Mouse (Mus musculus) limb, embryonic 11.5 days (tissue): ENCODE results near the gene Pax3. TPM values are rescaled to one million over a fixed set of nuclear protein-coding genes. Genes with fewer than 3 reads are reported as not detected.

Source experiments
- ATAC-seq: fragments of 200-750 bp; cut with Nextera tagmentation; 2 replicates; pipeline ENCODE4 v1.8.0; 2017; ENCODE audit warnings: low read depth; ENCODE audit not compliant: insufficient number of reproducible peaks, low FRiP score, low TSS enrichment
- DNase-seq: peaks from one replicate; pipeline ENCODE4 v3.0.0-alpha.2; 2015; ENCODE audit warnings: low spot score
- H3K27ac ChIP-seq: fragments of 300-500 bp; sonication (generic); replicated peaks from 2 replicates; pipeline ENCODE4 v1.5.1; 2014; ENCODE audit warnings: low read depth, mild to moderate bottlenecking, low read length
- H3K27me3 ChIP-seq: fragments of 300-500 bp; sonication (generic); 2 replicates; pipeline ENCODE4 v1.6.1; 2014; ENCODE audit warnings: mild to moderate bottlenecking, low read length, mixed read lengths; ENCODE audit not compliant: control insufficient read depth, insufficient read depth
- H3K36me3 ChIP-seq: fragments of 300-500 bp; sonication (generic); 2 replicates; pipeline ENCODE4 v1.6.1; 2014; ENCODE audit warnings: mild to moderate bottlenecking, low read length, moderate library complexity, mixed read lengths; ENCODE audit not compliant: control insufficient read depth, insufficient read depth
- H3K4me1 ChIP-seq: fragments of 300-500 bp; sonication (generic); 2 replicates; pipeline ENCODE4 v1.6.1; 2014; ENCODE audit warnings: low read length, mixed read lengths; ENCODE audit not compliant: control insufficient read depth, insufficient read depth
- H3K4me2 ChIP-seq: fragments of 300-500 bp; sonication (generic); 2 replicates; pipeline ENCODE4 v1.6.1; 2014; ENCODE audit warnings: low read depth, mild to moderate bottlenecking, moderate library complexity; ENCODE audit not compliant: severe bottlenecking
- H3K4me3 ChIP-seq: fragments of 300-500 bp; sonication (generic); 2 replicates; pipeline ENCODE4 v1.5.1; 2014; ENCODE audit warnings: low read depth, low read length
- H3K9ac ChIP-seq: fragments of 300-500 bp; sonication (generic); 2 replicates; pipeline ENCODE4 v1.6.1; 2014; ENCODE audit warnings: mild to moderate bottlenecking, low read length
- H3K9me3 ChIP-seq: fragments of 300-500 bp; sonication (generic); 2 replicates; pipeline ENCODE4 v1.6.1; 2016; ENCODE audit warnings: low read length; ENCODE audit not compliant: control insufficient read depth
- WGBS: fragments of 180-500 bp; shearing (Covaris S2); extraction: QIAGEN DNeasy Blood & Tissue Kit; methylation state at CpG from one replicate; pipeline ENCODE4 v1.1.7; 2014; 5-methylcytosine and 5-hydroxymethylcytosine counted together
- polyA plus RNA-seq: library from polyadenylated mRNA; unstranded; fragments of >200 nt; fragmentation: Nextera tagmentation; extraction: Ambion mirVana; gene quantifications from 2 replicates; pipeline ENCODE4 v1.2.1, GENCODE M21; 2014

The Pax3 gene
- polyA plus RNA-seq, 1 experiment from 2014 or later, result 5.6 TPM

DNA sequence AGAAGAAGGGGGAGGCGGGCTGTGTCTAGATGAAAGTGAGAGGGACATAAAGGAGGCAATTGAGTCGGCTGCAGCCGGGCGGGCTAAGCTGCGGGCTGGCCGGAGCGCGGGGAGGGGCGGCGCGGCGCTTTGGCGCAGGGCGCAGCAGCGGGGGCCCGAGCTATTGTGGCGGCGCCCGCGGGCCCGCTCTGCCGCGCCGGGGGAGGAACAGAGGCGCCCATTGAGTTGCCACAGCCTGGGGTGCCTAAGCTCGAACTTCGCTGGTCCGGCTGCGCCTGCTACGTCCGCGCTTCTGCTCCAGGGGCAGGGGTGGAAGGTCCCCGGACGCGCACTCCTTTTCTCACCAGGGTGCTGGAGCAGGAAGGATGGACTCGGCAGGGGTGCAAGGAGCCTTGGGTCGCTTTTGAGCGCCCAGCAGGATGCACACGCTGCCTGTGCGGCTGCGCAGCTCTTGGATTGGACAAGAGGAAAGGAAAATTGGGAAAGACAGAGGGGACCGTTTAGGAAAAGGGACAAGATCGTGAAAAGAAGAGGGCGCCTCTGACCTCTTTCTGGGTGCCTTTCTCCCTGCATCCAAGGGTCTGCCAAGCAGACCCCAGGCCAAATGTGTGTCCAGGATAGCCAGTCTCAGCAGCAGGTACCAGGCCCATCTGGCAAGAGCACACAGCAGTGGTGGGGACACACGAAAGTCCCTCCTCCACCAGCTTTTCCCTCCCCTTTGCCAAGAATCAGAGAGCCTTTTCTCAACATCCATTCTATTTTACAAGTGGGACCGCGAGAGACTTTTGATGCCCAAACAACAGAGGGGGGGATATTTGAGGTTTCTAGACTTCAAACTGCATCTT lies 7.2 kb downstream of the Pax3 start:
- peak overlapping the region; percentile 23 for H3K4me3 ChIP-seq
- WGBS, result under 1% methylated on average over 46 of the region's 47 CpGs
- no peaks in the 10 kb centered on the region for H3K36me3 ChIP-seq
- peak overlapping the region; percentile 34; the same call in 1 of the 2 replicates for H3K9ac ChIP-seq
- DNase-seq, result peak; percentile 59
- no peak overlapping the region; the same call in 1 of the 2 replicates for H3K27ac ChIP-seq
- H3K9me3 ChIP-seq, result no peaks in the 10 kb centered on the region
- peak overlapping the region; percentile 45 for H3K4me2 ChIP-seq
- ATAC-seq, result peak; percentile 44; the same call in 1 of the 2 replicates
- H3K4me1 ChIP-seq, result peaks cover 11% of the 10 kb centered on the region
- peaks cover 73% of the 10 kb centered on the region for H3K27me3 ChIP-seq

DNA sequence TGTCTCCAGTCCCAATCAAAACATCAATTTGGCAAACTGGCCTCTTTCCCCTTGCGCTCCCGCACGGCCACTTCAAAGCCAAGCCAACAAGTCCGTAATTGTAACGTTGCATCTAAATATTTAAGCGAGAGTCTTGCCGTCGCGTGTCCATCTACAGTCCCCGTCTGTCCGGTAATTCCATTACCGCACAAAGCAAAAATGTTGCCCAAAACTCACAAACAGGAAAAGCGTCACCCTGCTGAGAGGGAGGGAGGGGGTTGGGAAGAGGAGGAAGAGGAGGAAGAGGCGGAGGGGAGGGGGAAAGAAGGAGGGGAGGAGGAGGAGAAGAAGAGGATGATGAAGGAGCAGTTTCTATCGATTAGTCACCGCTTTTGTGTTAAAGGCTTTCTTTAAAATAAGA lies 7.9 kb downstream of the Pax3 start:
- H3K9ac ChIP-seq, result no peak overlapping the region; the same call in 1 of the 2 replicates
- no peak for ATAC-seq
- H3K27ac ChIP-seq, result no peak overlapping the region
- peaks cover 68% of the 10 kb centered on the region for H3K27me3 ChIP-seq
- peak overlapping the region; percentile 23; the same call in 1 of the 2 replicates for H3K4me3 ChIP-seq
- peaks cover 11% of the 10 kb centered on the region for H3K4me1 ChIP-seq
- under 1% methylated on average over 16 of the region's 16 CpGs for WGBS
- no peaks in the 10 kb centered on the region for H3K36me3 ChIP-seq
- DNase-seq, result peak; percentile 52
- H3K4me2 ChIP-seq, result peak overlapping the region; percentile 45
- no peaks in the 10 kb centered on the region for H3K9me3 ChIP-seq

DNA sequence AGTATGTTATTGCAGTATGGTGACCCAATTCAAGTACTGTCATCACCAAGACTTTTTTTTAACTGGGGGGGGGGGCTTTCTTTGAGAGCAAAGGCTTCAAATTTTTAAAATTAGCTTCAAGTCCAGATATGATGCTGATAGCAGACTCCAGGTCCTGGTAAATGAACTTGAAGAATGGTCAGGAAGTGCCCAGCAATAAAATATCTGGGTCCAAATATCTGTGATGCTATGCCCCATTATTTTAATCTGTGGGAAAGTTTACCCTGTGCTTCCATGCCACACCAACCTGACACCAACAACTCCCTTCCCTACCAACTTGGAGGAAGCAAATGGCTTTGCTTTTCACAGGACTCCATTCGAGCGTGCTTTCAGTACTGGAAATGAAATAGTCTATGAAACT lies 8.6 kb downstream of the Pax3 start:
- H3K27me3 ChIP-seq, result peaks cover 62% of the 10 kb centered on the region
- no peak overlapping the region for H3K27ac ChIP-seq
- H3K4me3 ChIP-seq, result no peak overlapping the region
- no peak overlapping the region for H3K4me2 ChIP-seq
- peaks cover 9% of the 10 kb centered on the region for H3K4me1 ChIP-seq
- under 1% methylated on average over 2 of the region's 2 CpGs for WGBS
- no peaks in the 10 kb centered on the region for H3K36me3 ChIP-seq
- ATAC-seq, result no peak
- H3K9me3 ChIP-seq, result no peaks in the 10 kb centered on the region
- no peak overlapping the region for H3K9ac ChIP-seq
- no peak for DNase-seq

DNA sequence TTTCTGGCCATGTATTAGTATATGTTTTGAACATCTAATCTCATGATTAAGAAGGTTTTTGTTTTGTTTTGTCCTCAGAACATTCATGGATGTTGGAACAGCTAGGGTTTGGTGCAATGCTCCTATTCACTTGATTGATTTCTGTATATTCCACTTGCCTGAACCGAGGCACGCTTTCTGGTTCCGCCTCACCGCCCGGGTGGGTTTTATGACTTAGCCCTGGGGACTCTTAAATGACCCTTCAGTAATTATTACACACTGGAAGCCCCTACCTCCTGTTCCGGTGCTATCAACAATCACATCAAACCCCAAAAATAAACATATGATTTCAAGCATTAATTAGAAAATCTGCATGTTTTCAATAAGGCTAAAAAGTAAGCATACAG lies 9.2 kb downstream of the Pax3 start:
- no peak overlapping the region for H3K27ac ChIP-seq
- no peak overlapping the region for H3K9ac ChIP-seq
- no peaks in the 10 kb centered on the region for H3K9me3 ChIP-seq
- DNase-seq (no peak), ATAC-seq (no peak)
- H3K4me1 ChIP-seq, result peaks cover 7% of the 10 kb centered on the region
- H3K36me3 ChIP-seq, result no peaks in the 10 kb centered on the region
- no peak overlapping the region for H3K4me3 ChIP-seq
- peaks cover 59% of the 10 kb centered on the region for H3K27me3 ChIP-seq
- under 1% methylated on average over 6 of the region's 6 CpGs for WGBS
- no peak overlapping the region for H3K4me2 ChIP-seq

DNA sequence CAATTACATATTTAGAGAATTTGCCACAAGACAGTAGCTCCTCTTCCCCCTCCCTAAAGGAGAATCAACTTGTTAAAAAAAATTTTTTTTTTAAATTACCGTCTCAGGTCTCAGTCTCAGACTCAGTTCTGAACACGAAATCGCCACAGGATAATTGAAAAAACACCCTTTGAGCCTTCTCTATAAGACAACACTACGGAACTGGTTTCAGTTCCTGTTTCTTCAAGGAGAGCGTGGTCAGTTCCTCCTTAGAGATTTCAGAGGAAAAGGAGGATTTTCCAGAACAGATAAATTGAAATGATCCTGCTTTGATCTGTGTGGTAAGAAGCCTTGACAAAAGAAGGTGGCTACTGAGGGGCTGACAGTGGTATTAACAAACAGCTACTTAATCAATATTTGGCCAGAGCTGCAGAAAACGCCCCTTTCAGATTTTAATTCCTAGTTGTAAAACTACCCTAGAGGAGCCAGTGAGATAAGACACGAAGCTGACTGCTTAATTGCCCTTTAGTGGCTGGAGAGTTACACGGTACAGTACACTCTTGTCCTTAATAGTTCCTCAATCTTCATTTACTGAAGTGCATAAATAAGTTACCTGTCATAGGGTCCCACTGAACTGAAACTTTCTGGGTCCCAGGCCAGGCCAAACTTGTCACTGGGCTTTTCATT lies 9.7 kb downstream of the Pax3 start:
- WGBS, result 0% methylated on average over 8 of the region's 8 CpGs
- no peak overlapping the region for H3K4me2 ChIP-seq
- no peak overlapping the region for H3K4me3 ChIP-seq

DNA sequence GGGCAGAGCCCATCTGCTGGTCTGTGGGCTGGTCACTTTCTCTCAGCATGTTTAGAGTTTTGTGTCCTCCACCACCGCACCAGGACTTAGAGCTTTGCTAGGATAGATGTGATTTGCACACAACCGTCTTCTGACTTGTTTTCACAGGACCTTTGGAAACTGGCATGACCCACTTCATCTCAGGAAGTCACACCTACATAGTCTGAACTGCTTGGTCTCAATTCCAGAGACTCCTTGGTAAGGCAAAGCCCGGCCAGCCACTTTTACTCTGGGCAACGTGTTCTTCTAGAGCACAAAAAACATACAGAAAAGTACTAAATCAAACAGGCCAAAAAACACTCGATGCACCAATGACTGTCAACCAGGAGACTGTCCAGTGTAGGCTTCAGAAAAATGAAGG lies 14.0 kb downstream of the Pax3 start:
- no peak for ATAC-seq
- no peak for DNase-seq

More for the DNA sequence above, 9.7 kb downstream of the Pax3 start:
- no peak for DNase-seq
- H3K4me1 ChIP-seq, result peaks cover 7% of the 10 kb centered on the region
- H3K9me3 ChIP-seq, result no peaks in the 10 kb centered on the region
- no peak overlapping the region for H3K27ac ChIP-seq
- no peaks in the 10 kb centered on the region for H3K36me3 ChIP-seq
- ATAC-seq, result no peak
- H3K9ac ChIP-seq, result no peak overlapping the region
- H3K27me3 ChIP-seq, result peaks cover 54% of the 10 kb centered on the region

DNA sequence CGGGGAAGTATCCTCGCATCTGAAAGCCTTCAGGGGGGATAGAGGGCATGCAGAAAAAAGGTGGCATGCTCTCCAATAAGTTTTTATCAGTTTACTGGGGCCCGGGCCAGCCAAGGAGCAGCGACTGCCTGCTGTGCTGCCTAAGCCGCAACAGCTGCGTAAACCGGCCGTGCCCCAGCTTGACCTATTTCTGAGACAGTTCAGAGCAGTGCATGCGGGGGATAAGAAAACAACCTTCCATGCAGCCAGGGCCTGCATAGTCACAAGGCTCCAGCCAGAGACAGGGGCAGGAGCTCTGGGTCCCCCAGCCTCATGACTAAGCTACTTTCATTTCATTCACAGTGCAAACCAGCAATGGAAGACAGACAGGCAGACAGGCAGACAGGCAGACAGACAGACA lies 15.1 kb downstream of the Pax3 start:
- no peak overlapping the region for H3K4me2 ChIP-seq
- no peaks in the 10 kb centered on the region for H3K9me3 ChIP-seq
- WGBS, result 5% methylated on average over 9 of the region's 9 CpGs
- no peak overlapping the region for H3K9ac ChIP-seq
- DNase-seq (peak; percentile 53), ATAC-seq (no peak; the same call in 1 of the 2 replicates)
- H3K36me3 ChIP-seq, result no peaks in the 10 kb centered on the region
- no peak overlapping the region for H3K27ac ChIP-seq
- H3K4me1 ChIP-seq, result peaks cover 4% of the 10 kb centered on the region; the same call in 1 of the 2 replicates
- no peak overlapping the region for H3K4me3 ChIP-seq
- peaks cover 10% of the 10 kb centered on the region; the same call in 1 of the 2 replicates for H3K27me3 ChIP-seq

More for the DNA sequence above, 14.0 kb downstream of the Pax3 start:
- WGBS, result 56% methylated on average over 5 of the region's 5 CpGs
- Histone ChIP-seq H3K4me1 (peaks cover 4% of the 10 kb centered on the region; the same call in 1 of the 2 replicates), H3K36me3 (no peaks in the 10 kb centered on the region), H3K9ac (no peak overlapping the region), H3K9me3 (no peaks in the 10 kb centered on the region), H3K4me2 (no peak overlapping the region), H3K27ac (no peak overlapping the region), H3K4me3 (no peak overlapping the region), H3K27me3 (peaks cover 20% of the 10 kb centered on the region)

DNA sequence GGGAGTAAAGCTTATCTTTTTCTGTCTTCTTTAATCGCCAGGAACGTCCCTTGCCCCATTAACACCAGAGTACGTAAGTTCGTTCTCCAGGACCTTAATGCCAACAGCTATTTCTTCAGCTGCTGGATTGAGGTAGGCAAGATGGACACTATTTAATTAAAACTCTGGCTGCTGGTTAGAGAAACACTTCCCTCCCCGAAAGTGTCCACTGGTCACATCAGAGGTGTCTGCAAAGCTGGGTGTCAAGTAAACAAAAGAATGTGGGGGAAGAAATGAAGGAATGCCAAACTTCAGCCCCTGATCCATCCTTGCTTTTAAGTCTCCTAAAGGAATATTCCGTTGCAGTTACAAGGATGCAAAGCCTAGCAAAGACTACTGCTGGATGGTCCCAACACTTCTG lies 24.6 kb downstream of the Pax3 start:
- DNase-seq, result no peak
- Histone ChIP-seq H3K9me3 (no peaks in the 10 kb centered on the region), H3K4me2 (no peak overlapping the region), H3K27me3 (no peaks in the 10 kb centered on the region), H3K4me3 (no peak overlapping the region), H3K36me3 (no peaks in the 10 kb centered on the region), H3K27ac (no peak overlapping the region), H3K4me1 (peaks cover 4% of the 10 kb centered on the region), H3K9ac (no peak overlapping the region)
- no peak for ATAC-seq
- 44% methylated on average over 6 of the region's 6 CpGs for WGBS
